Mouse (Mus musculus): ENCODE measurements around the gene Ssbp3.

- TF ChIP-seq CTCF (conservative IDR thresholded peaks at IDR 0.05; ENCODE audit: low read length) (no peak), POU5F1 (IDR thresholded peaks at IDR 0.05; ENCODE audit: borderline replicate concordance, low read length) (no peak), NANOG (IDR thresholded peaks at IDR 0.05; ENCODE audit: borderline replicate concordance, low read length) (no peak)
Observed at GRCm38 (mm10) chr4:106861871-106862270, 48.6 kb upstream of the Ssbp3 start.

Data from E14TG2a.4 (cell line).